Mouse (Mus musculus): ENCODE results near the gene Olfr517.

The Olfr517 gene

DNA sequence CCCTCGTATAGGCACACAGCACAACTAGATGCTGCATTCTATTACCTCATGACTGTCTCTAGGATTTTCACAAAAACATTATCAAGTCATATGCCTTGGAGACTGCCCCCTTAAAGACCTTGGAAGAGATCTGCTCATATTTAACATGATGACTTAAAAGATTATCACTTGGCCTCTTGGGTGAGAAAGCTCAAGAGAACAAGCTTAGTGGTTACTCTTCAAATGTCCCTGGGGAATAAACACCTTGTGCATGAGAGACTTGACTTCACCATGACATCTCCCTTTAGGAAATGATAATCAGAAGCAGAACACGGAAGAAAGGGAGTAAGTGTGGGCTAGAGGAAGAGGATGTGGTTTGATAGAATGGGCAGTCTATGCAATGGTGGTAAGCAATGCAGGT, at the start of gene Olfr517:
Gene Olfr517 (minus strand): TSS at position 101 of the 400 bp plus-strand sequence.
- in situ Hi-C loops (cut with MboI, MseI), result no loop called here

DNA sequence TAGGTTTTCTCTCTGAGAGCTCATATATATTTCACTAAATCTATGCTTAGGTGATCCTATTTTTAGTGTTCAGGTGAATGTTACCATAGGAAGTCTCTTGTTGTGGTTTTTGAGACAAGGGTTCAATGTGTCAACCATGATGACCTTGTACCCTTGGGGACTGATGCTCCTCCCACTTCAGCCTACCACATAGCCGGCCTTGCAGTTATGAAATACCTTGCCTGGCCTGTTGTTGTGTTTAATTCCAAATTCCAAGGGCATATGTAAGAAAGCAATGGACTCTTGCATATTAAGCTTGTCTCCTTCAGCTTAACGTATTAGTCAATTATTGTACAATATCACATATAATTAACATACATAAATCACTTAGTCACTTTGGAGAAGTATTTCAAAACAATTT, 31.8 kb upstream of the Olfr517 start:
- in situ Hi-C loops (cut with MboI, MseI), result no loop called here

DNA sequence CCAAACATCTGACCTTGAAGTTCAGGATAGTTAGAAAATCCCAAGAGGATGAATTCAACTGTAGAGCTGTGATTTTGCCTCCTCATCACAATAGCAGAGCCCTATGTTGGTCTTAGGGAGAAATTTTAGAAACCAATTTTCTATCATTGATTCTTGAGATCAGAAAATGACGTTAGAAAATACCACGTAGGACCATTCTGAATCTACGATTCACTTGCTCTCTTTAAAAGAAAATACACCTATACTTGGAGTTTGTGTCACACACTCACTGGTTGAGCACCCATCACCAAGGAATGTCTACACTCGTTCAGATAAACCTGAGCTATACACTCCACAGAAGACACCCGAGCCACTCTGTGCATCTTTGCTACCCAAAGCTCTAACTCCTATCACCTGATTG, 22.1 kb upstream of the Olfr517 start, which contains the start of gene Olfr519:
Gene Olfr519 (minus strand): TSS at position 101 of the 400 bp plus-strand sequence.
- in situ Hi-C loops (cut with MboI, MseI), result no loop called here

DNA sequence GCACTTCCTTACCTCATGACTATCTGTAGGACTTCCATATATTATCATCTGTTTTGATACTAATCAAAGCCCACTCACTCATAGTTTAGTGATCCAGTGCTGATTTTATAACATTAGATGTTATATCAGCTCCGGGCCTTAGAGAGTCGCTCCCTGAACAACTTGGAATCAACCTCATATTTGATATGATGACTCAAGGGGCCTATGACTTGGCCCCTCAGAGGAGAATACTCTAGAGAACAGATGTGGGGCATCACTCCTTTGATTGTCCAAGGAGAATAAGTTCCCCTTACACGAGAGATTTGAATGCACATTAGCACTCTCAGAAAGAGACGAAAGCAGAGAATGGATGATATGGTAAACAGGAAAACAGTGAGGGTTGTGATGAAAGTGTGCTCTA, 12.7 kb upstream of the Olfr517 start, which contains the start of gene Olfr518:
Gene Olfr518 (minus strand): TSS at position 101 of the 400 bp plus-strand sequence.
- in situ Hi-C loops (cut with MboI, MseI), result no loop called here

DNA sequence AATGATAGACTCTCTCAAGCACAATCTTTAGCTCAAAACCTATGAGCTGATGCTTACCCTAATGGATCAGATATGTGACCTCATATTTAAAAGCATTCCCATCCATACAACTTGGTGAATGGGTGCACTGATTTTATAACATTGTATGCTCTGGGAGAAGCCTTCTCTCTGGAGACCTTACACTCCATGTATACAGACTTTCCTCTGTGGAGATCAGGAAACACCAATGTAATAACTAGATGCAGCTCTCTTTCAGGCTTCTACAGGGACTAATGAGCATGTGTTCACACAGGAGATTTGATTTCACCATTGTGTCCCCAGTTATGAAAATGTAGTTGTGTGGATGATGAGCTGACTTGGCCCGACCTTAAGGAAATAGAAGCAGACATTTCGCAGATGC, 21.8 kb downstream of the Olfr517 start, which contains the start of gene Olfr516:
Gene Olfr516 (minus strand): TSS at position 101 of the 400 bp plus-strand sequence.
- in situ Hi-C loops (cut with MboI, MseI), result no loop called here

DNA sequence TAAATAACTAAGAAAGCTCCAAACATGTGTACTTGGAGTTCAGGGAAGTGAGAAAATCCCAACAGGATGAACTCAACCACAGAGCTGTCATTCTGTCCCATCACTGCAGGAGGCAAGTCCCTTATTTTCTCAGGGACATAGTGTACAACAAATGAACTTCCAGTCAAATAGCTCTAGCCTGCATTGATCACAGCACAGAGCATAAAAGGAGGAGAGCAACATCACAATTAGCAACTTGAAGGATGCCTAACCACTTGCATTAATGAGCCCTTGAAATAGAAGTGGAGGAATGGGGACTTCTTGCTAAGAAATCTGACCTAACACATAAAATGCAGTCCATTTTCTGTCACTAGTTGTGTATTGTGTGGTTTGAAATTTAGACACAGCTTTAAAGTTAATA, 46.3 kb downstream of the Olfr517 start, which contains the start of gene Olfr514:
Gene Olfr514 (minus strand): TSS at position 101 of the 400 bp plus-strand sequence.
- in situ Hi-C loops (cut with MboI, MseI), result no loop called here

Data from T-helper 1 cell (primary cell).